12 mouse cellular contexts compared by ENCODE assay signal in genomic region chr8:123414255-123414654, GRCm38 (mm10). TPM values are rescaled to one million over a fixed set of nuclear protein-coding genes. Genes with fewer than 3 reads are reported as not detected.
DNase-seq lines count a peak whose midpoint lies in the region; ATAC-seq and TF ChIP-seq lines count a peak whose summit lies in the region.
"Had no signal": no experiment of that assay in that cellular context is flagged by ENCODE, and none has a peak within 500 bp of the region (broad histone marks: within the 10 kb centered on the region; RNA-seq: fewer than 3 reads in every experiment).

No protein-coding gene starts in this region.

- H3K27me3 ChIP-seq in cerebellum, adult 2 months (ENCODE audit: control insufficient read depth, insufficient read depth, low read length), result no peaks in the 10 kb centered on the region
- H3K27me3 ChIP-seq in forebrain, embryonic 16.5 days (replicated peaks; ENCODE audit: control insufficient read depth, insufficient read depth, low read length), result no peaks in the 10 kb centered on the region
- H3K27me3 ChIP-seq in midbrain, embryonic 11.5 days (ENCODE audit: control insufficient read depth, insufficient read depth, low read length), result peaks cover 5% of the 10 kb centered on the region

- H3K36me3 ChIP-seq in forebrain, embryonic 16.5 days (ENCODE audit: control insufficient read depth, insufficient read depth), result peaks cover 12% of the 10 kb centered on the region
- H3K36me3 ChIP-seq in midbrain, embryonic 11.5 days (ENCODE audit: control insufficient read depth, insufficient read depth, low read length), result peaks cover 8% of the 10 kb centered on the region; the same call in 1 of the 2 replicates
- H3K36me3 ChIP-seq: limb, embryonic 13.5 days had no signal

- peak overlapping the region; percentile 38 for H3K4me3 ChIP-seq in cerebellum, adult 2 months (replicated peaks; ENCODE audit: insufficient read depth, low read depth, low read length)
- peak overlapping the region; percentile 92 for H3K4me3 ChIP-seq in forebrain, embryonic 16.5 days (replicated peaks; ENCODE audit: low read length)
- H3K4me3 ChIP-seq in midbrain, embryonic 11.5 days (ENCODE audit: low read depth, low read length), result peak overlapping the region; percentile 66
- H3K4me3 ChIP-seq: limb, embryonic 13.5 days had no signal

- no peak for ATAC-seq in cerebellum, adult (ENCODE audit: insufficient number of reproducible peaks, low FRiP score, low TSS enrichment)
- ATAC-seq in forebrain, embryonic 16.5 days, result no peak
- ATAC-seq in midbrain, embryonic 11.5 days (ENCODE audit: low FRiP score), result no peak
- ATAC-seq: intestine, embryonic 16.5 days had no signal

- TF ChIP-seq CTCF in cerebellum, adult 2 months (IDR thresholded peaks at IDR 0.05; ENCODE audit: borderline replicate concordance, insufficient read depth, low read depth, low read length), result no peak
- TF ChIP-seq CTCF in brain, embryonic 14.5 days (IDR thresholded peaks at IDR 0.05; ENCODE audit: borderline replicate concordance, extremely low read depth, insufficient read depth, insufficient read length), result no peak

- peaks cover 18% of the 10 kb centered on the region for H3K4me1 ChIP-seq in cerebellum, adult 2 months (ENCODE audit: control insufficient read depth, insufficient read depth, low read length)
- H3K4me1 ChIP-seq in forebrain, embryonic 16.5 days (replicated peaks; ENCODE audit: control insufficient read depth, insufficient read depth, low read length), result peaks cover 29% of the 10 kb centered on the region
- peaks cover 28% of the 10 kb centered on the region for H3K4me1 ChIP-seq in midbrain, embryonic 11.5 days (ENCODE audit: control insufficient read depth, insufficient read depth, low read length)

- peak overlapping the region; percentile 98 for H3K4me2 ChIP-seq in forebrain, embryonic 16.5 days (ENCODE audit: low read length)
- peak overlapping the region; percentile 64 for H3K4me2 ChIP-seq in midbrain, embryonic 11.5 days
- H3K4me2 ChIP-seq: limb, embryonic 13.5 days had no signal

- H3K9me3 ChIP-seq in forebrain, embryonic 16.5 days (ENCODE audit: control insufficient read depth, low read length), result no peaks in the 10 kb centered on the region
- H3K9me3 ChIP-seq in midbrain, embryonic 11.5 days (ENCODE audit: control insufficient read depth, low read length), result no peaks in the 10 kb centered on the region
- H3K9me3 ChIP-seq: limb, embryonic 13.5 days had no signal

- peak overlapping the region; percentile 97 for H3K9ac ChIP-seq in forebrain, embryonic 16.5 days (replicated peaks; ENCODE audit: low read depth, low read length)
- H3K9ac ChIP-seq in midbrain, embryonic 11.5 days (ENCODE audit: low read length), result peak overlapping the region; percentile 59
- H3K9ac ChIP-seq: limb, embryonic 13.5 days had no signal

- no peak for DNase-seq in cerebellum, adult 2 months
- DNase-seq in brain, embryonic 14.5 days (ENCODE audit: low read depth), result peak; percentile 21
- peak; percentile 93 for DNase-seq in midbrain, embryonic 11.5 days (ENCODE audit: low spot score, missing footprints)
- DNase-seq in frontal cortex, adult 2 months (ENCODE audit: extremely low spot score in 1 of 2, low spot score in 1 of 2), result no peak
- DNase-seq in cerebellum, adult 9-10 months, result no peak
- DNase-seq in spleen, postnatal 36 days (ENCODE audit: low spot score in 2 of 2), result no peak
- DNase-seq: cerebellum, adult 11 months had no signal

- TF ChIP-seq POLR2A in cerebellum, adult 2 months (IDR thresholded peaks at IDR 0.05; ENCODE audit: borderline replicate concordance, insufficient read depth, low read length), result no peak
- TF ChIP-seq POLR2A in brain, embryonic 14.5 days (IDR thresholded peaks at IDR 0.05; ENCODE audit: borderline replicate concordance, extremely low read depth, insufficient read depth, insufficient read length, poor library complexity, severe bottlenecking), result no peak

- WGBS in cerebellum, adult 2 months, result 38% methylated on average over 9 of the region's 9 CpGs
- 10% methylated on average over 9 of the region's 9 CpGs for WGBS in forebrain, embryonic 16.5 days
- 18% methylated on average over 9 of the region's 9 CpGs for WGBS in midbrain, embryonic 11.5 days

- H3K27ac ChIP-seq in cerebellum, adult 2 months (ENCODE audit: insufficient read depth, low read length), result no peak overlapping the region
- H3K27ac ChIP-seq in forebrain, embryonic 16.5 days (ENCODE audit: low read length), result peak overlapping the region; percentile 49; the same call in 1 of the 2 replicates
- no peak overlapping the region; the same call in 1 of the 2 replicates for H3K27ac ChIP-seq in midbrain, embryonic 11.5 days (ENCODE audit: low read depth, low read length)
- H3K27ac ChIP-seq: limb, embryonic 13.5 days had no signal

RNA-seq across cellular contexts. Expression of gene Tubb3, which starts 3.0 kb away (rescaled TPM):
- polyA plus RNA-seq in cerebellum, adult 2 months (2012; rRNA removed), result 670 and 684 TPM in 2 replicates
- 3,325 and 3,474 TPM in 2 replicates for polyA plus RNA-seq in brain, embryonic 14.5 days (2012; rRNA removed)
- 1,828 and 2,004 TPM in 2 replicates for polyA plus RNA-seq in forebrain, embryonic 16.5 days (2015; fragmentation: Nextera tagmentation; extraction: Ambion mirVana)
- polyA plus RNA-seq in midbrain, embryonic 11.5 days (2014; fragmentation: Nextera tagmentation; extraction: Ambion mirVana), result 777 and 840 TPM in 2 replicates
- polyA plus RNA-seq in frontal cortex, adult 2 months (2012; rRNA removed), result 668 and 684 TPM in 2 replicates

RNA-seq across cellular contexts. Expression of gene Mc1r, which starts 7.3 kb away (rescaled TPM):
- polyA plus RNA-seq in cerebellum, adult 2 months (2012; rRNA removed), result 0.05 and 0.06 TPM in 2 replicates
- polyA plus RNA-seq in brain, embryonic 14.5 days (2012; rRNA removed), result 0.05 and 0.08 TPM in 2 replicates
- 0.09 and 0.12 TPM in 2 replicates for polyA plus RNA-seq in forebrain, embryonic 16.5 days (2015; fragmentation: Nextera tagmentation; extraction: Ambion mirVana)
- 0.06 and 0.12 TPM in 2 replicates for polyA plus RNA-seq in midbrain, embryonic 11.5 days (2014; fragmentation: Nextera tagmentation; extraction: Ambion mirVana)
- 0.04 and 0.06 TPM in 2 replicates for polyA plus RNA-seq in frontal cortex, adult 2 months (2012; rRNA removed)
- polyA plus RNA-seq: intestine, embryonic 16.5 days; small intestine, adult 2 months had no signal

RNA-seq across cellular contexts. Expression of gene Def8, which starts 9.1 kb away (rescaled TPM):
- 73.1 and 73.4 TPM in 2 replicates for polyA plus RNA-seq in cerebellum, adult 2 months (2012; rRNA removed)
- polyA plus RNA-seq in brain, embryonic 14.5 days (2012; rRNA removed), result 53.2 and 55.5 TPM in 2 replicates
- 43.9 and 48.3 TPM in 2 replicates for polyA plus RNA-seq in forebrain, embryonic 16.5 days (2015; fragmentation: Nextera tagmentation; extraction: Ambion mirVana)
- 35.3 and 35.5 TPM in 2 replicates for polyA plus RNA-seq in midbrain, embryonic 11.5 days (2014; fragmentation: Nextera tagmentation; extraction: Ambion mirVana)
- polyA plus RNA-seq in frontal cortex, adult 2 months (2012; rRNA removed), result 41.5 and 41.8 TPM in 2 replicates

RNA-seq across cellular contexts. Expression of gene Tcf25, which starts 40.7 kb away (rescaled TPM):
- polyA plus RNA-seq in cerebellum, adult 2 months (2012; rRNA removed), result 691 and 692 TPM in 2 replicates
- polyA plus RNA-seq in brain, embryonic 14.5 days (2012; rRNA removed), result 313 and 402 TPM in 2 replicates
- polyA plus RNA-seq in forebrain, embryonic 16.5 days (2015; fragmentation: Nextera tagmentation; extraction: Ambion mirVana), result 283 and 303 TPM in 2 replicates
- 171 and 181 TPM in 2 replicates for polyA plus RNA-seq in midbrain, embryonic 11.5 days (2014; fragmentation: Nextera tagmentation; extraction: Ambion mirVana)
- 583 and 605 TPM in 2 replicates for polyA plus RNA-seq in frontal cortex, adult 2 months (2012; rRNA removed)

Comparison
In these comparisons a context has a peak if more than half of its experiments do, and no peak if none do; other contexts are left out.
1. DNase-seq: peak in brain, embryonic 14.5 days (single experiment) and midbrain, embryonic 11.5 days (single experiment); none in cerebellum, adult 2 months (0 of 2), frontal cortex, adult 2 months (0 of 2), cerebellum, adult 9-10 months (single experiment) and spleen, postnatal 36 days (0 of 2).
2. H3K4me3 ChIP-seq: peak in every context shown above with its lines; median percentile 92 in forebrain, embryonic 16.5 days; 66 in midbrain, embryonic 11.5 days; 38 in cerebellum, adult 2 months.